Mouse (Mus musculus) stomach, embryonic 14.5 days (tissue): ENCODE measurements around the gene Gdi1. TPM values are rescaled to one million over a fixed set of nuclear protein-coding genes. Genes with fewer than 3 reads are reported as not detected.

Experiments used
- ATAC-seq: fragments of 200-750 bp; cut with Nextera tagmentation; 2 replicates; pipeline ENCODE4 v1.8.0; 2017; ENCODE audit warnings: low read depth, moderate TSS enrichment; ENCODE audit not compliant: insufficient number of reproducible peaks, insufficient read depth, low FRiP score
- H3K27ac ChIP-seq: fragments of 300-500 bp; sonication (generic); 2 replicates; pipeline ENCODE4 v1.5.1; 2014; ENCODE audit warnings: mild to moderate bottlenecking, low read length, moderate library complexity, mixed read lengths
- H3K27me3 ChIP-seq: fragments of 300-500 bp; sonication (generic); 2 replicates; pipeline ENCODE4 v1.6.1; 2014; ENCODE audit warnings: low read length, control low read depth, mixed read lengths; ENCODE audit not compliant: control insufficient read depth, insufficient read depth
- H3K36me3 ChIP-seq: fragments of 300-500 bp; sonication (generic); 2 replicates; pipeline ENCODE4 v1.6.1; 2014; ENCODE audit warnings: mild to moderate bottlenecking, control low read depth, low read length, moderate library complexity, mixed read lengths; ENCODE audit not compliant: control insufficient read depth, insufficient read depth
- H3K4me1 ChIP-seq: fragments of 300-500 bp; sonication (generic); 2 replicates; pipeline ENCODE4 v1.6.1; 2014; ENCODE audit warnings: low read length, control low read depth, mixed read lengths; ENCODE audit not compliant: control insufficient read depth, insufficient read depth
- H3K4me2 ChIP-seq: fragments of 300-500 bp; sonication (generic); replicated peaks from 2 replicates; pipeline ENCODE4 v1.6.1; 2014; ENCODE audit warnings: low read depth, low read length, control low read depth
- H3K4me3 ChIP-seq: fragments of 300-500 bp; sonication (generic); 2 replicates; pipeline ENCODE4 v1.5.1; 2014; ENCODE audit warnings: low read depth, low read length, control low read depth
- H3K9ac ChIP-seq: fragments of 300-500 bp; sonication (generic); replicated peaks from 2 replicates; pipeline ENCODE4 v1.6.1; 2014; ENCODE audit warnings: low read depth, mild to moderate bottlenecking, control low read depth, low read length, moderate library complexity, mixed read lengths
- H3K9me3 ChIP-seq: fragments of 300-500 bp; sonication (generic); 2 replicates; pipeline ENCODE4 v1.6.1; 2016; ENCODE audit warnings: low read depth, low read length, control low read depth; ENCODE audit not compliant: control insufficient read depth
- WGBS: fragments of 180-500 bp; shearing (Covaris S2); extraction: QIAGEN DNeasy Blood & Tissue Kit; methylation state at CpG from one replicate; pipeline ENCODE4 v1.1.7; 2014; 5-methylcytosine and 5-hydroxymethylcytosine counted together
- polyA plus RNA-seq: library from polyadenylated mRNA; unstranded; fragments of >200 nt; fragmentation: Nextera tagmentation; extraction: Ambion mirVana; gene quantifications from 2 replicates; pipeline ENCODE4 v1.2.1, GENCODE M21; 2014

Gdi1 gene
- polyA plus RNA-seq, 1 experiment from 2014 or later = 193 TPM

DNA sequence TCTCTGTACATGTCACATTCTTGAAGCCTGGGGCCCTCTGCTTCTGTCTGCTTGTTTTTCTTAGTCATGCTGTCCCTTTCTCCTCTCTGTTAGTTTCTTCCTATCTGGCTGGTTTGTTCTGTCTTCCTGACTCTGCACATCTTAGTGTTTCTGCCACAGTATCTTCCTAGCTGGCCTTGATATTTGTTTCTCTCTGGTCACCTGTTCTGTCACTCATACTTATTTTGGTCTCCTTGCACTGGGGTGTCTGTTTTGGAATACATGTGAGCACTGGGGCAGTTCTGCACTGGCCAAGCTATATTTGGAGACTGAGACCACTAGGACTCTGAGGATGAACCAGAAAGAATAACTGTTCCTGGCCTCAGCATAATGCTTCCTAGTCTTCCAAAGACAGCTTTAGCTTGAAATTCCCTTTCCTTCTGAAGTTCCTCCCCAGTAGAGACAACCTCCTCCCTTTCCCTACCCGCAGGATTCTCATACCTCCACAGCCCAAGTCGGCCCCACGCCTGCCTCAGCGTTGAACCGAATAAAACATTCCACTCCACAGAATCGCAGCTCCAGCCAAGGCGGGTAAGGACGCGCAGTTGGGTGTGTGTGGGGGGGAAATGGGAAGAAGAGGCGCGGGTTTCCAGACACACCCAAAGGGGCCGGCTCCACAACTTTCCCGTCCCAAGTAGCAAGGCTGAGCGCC lies 23.6 kb upstream of the Gdi1 start:
- peak overlapping the region; percentile 66 for H3K4me2 ChIP-seq
- 20% methylated on average over 14 of the region's 14 CpGs for WGBS

DNA sequence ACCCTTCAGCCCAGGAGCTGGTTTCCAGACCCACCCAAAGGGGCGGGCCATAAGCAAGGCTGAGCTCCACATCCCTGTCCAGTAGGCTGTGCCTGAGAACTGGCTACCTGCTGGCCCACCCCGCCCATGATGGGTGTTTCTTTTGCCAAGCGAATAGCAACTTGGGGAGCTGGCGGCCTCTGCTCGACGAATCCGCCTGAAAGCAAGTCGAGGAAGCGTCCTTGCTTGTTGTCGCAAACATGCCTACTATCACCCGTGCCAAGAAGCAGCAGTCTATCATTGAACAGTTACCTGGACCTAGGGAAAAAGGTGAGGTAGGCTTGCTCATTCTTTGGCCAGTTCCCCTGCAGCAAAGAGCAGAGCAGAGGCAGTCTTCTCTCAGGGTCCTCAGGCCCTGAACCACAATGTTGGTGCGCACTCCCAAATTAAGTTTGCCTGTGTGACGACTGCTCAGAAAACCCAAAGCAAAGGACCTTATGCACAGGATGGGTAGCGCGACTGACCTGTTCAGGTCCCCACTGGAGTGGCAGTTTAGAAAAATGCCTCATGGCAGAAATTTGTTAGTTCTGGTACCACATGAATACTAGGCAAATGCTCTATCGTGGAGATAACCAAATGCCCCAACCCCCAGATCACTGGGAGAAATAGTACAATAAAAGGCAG lies 22.9 kb upstream of the Gdi1 start, which contains the start of the genes Taz and Dnase1l1:
Gene Taz, plus strand, starts transcription at position 181 of the 663 bp plus-strand sequence.
Gene Dnase1l1, minus strand, starts transcription at position 606 of the 663 bp plus-strand sequence.
- WGBS = 14% methylated on average over 16 of the region's 16 CpGs
- ATAC-seq = peak; percentile 96
- Histone ChIP-seq H3K36me3 (peaks cover 5% of the 10 kb centered on the region; the same call in 1 of the 2 replicates), H3K27me3 (no peaks in the 10 kb centered on the region), H3K4me1 (peaks cover 2% of the 10 kb centered on the region; the same call in 1 of the 2 replicates), H3K27ac (peak within 1 kb of the TSS; percentile 89), H3K9me3 (no peaks in the 10 kb centered on the region), H3K4me2 (peak within 1 kb of the TSS; percentile 66), H3K9ac (peak within 1 kb of the TSS; percentile 58), H3K4me3 (peak within 1 kb of the TSS; percentile 50)

More for the DNA sequence above, 23.6 kb upstream of the Gdi1 start:
- H3K4me1 ChIP-seq = peaks cover 2% of the 10 kb centered on the region; the same call in 1 of the 2 replicates
- H3K27me3 ChIP-seq = no peaks in the 10 kb centered on the region
- peaks cover 3% of the 10 kb centered on the region; the same call in 1 of the 2 replicates for H3K36me3 ChIP-seq
- H3K9me3 ChIP-seq = no peaks in the 10 kb centered on the region
- peak overlapping the region; percentile 50 for H3K4me3 ChIP-seq
- H3K27ac ChIP-seq = peak overlapping the region; percentile 89; the same call in 1 of the 2 replicates
- peak overlapping the region; percentile 21; the same call in 1 of the 2 replicates for H3K9ac ChIP-seq
- ATAC-seq = no peak

DNA sequence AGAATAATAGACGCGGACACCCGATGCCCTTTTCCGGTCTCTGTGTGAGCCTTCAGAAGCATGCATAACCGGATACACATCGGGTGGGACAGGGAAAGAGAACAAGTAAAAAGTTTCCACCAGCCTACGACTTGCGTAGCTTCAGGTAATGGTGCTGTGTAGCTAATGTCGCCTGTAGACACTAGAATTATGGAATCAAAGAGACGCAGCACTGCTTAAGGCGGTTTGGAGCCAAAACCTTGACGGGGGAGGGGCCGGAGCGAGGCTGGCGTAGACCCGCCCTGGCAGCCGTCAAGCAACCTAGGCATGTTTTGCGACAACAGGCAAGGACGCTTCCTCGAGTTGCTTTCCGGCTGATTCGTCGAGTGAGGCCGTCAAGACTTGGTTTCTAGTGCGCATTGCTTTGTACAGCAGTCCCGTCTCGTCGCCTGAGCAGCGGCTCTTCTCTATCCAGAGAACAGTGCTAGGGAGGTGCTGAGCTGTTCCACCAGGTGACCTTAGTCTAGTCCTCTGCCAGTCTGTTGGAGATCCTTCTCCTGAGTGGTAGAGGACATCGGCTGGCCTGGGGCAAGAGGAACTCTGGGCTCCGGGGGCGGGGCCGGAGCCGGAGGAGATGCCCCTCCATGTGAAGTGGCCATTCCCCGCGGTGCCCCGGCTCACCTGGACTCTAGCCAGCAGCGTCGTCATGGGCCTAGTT lies 22.3 kb upstream of the Gdi1 start:
- peak overlapping the region; percentile 66 for H3K4me2 ChIP-seq
- H3K4me1 ChIP-seq = peaks cover 2% of the 10 kb centered on the region; the same call in 1 of the 2 replicates
- no peaks in the 10 kb centered on the region for H3K9me3 ChIP-seq
- ATAC-seq = peak; percentile 76; the same call in 1 of the 2 replicates
- H3K36me3 ChIP-seq = peaks cover 5% of the 10 kb centered on the region; the same call in 1 of the 2 replicates
- H3K4me3 ChIP-seq = peak overlapping the region; percentile 50
- H3K27me3 ChIP-seq = no peaks in the 10 kb centered on the region
- peak overlapping the region; percentile 89 for H3K27ac ChIP-seq
- peak overlapping the region; percentile 58 for H3K9ac ChIP-seq
- WGBS = 24% methylated on average over 39 of the region's 39 CpGs

DNA sequence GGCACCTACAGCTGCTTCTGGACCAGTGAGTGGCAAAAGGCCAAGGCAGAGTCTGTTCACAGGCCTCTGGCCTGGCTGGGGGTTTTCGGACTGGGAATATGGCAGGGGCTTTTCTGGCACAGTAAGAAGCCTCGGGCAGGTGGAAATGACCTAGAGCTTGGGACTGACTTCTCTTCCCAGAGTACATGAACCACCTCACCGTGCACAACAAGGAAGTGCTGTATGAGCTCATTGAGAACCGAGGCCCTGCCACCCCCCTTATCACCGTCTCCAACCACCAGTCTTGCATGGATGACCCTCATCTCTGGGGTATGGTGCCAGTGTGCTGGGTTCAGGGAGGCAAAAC lies 21.7 kb upstream of the Gdi1 start:
- H3K9ac ChIP-seq = peak overlapping the region; percentile 58
- 49% methylated on average over 5 of the region's 5 CpGs for WGBS
- peak overlapping the region; percentile 63; the same call in 1 of the 2 replicates for H3K27ac ChIP-seq
- H3K4me2 ChIP-seq = peak overlapping the region; percentile 50
- peaks cover 2% of the 10 kb centered on the region; the same call in 1 of the 2 replicates for H3K4me1 ChIP-seq
- ATAC-seq = no peak
- H3K4me3 ChIP-seq = peak overlapping the region; percentile 50
- H3K27me3 ChIP-seq = no peaks in the 10 kb centered on the region
- H3K36me3 ChIP-seq = peaks cover 5% of the 10 kb centered on the region; the same call in 1 of the 2 replicates
- H3K9me3 ChIP-seq = no peaks in the 10 kb centered on the region

DNA sequence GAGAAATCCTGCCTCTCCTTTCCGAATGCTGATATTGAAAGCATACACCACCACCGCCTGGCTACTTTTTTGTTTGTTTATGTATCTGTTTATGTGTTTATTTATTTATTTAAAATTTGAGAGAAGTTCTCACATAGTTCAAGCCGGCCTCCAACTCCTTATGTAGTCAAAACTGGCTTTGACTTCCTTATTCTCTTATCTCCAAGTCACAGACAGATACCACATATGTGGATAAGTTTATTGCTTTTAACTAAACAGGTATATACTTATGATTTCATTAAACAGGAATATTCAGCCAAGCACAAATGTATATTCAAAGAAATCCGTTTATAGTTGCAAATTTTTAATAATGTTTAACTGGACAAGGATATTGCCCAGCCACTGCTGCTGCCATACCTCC lies 11.4 kb upstream of the Gdi1 start:
- ATAC-seq = no peak
- Histone ChIP-seq H3K4me2 (no peak overlapping the region), H3K27ac (no peak overlapping the region), H3K36me3 (no peaks in the 10 kb centered on the region), H3K4me3 (no peak overlapping the region), H3K9me3 (no peaks in the 10 kb centered on the region), H3K4me1 (no peaks in the 10 kb centered on the region), H3K27me3 (no peaks in the 10 kb centered on the region), H3K9ac (no peak overlapping the region)
- 68% methylated on average over 4 of the region's 4 CpGs for WGBS

DNA sequence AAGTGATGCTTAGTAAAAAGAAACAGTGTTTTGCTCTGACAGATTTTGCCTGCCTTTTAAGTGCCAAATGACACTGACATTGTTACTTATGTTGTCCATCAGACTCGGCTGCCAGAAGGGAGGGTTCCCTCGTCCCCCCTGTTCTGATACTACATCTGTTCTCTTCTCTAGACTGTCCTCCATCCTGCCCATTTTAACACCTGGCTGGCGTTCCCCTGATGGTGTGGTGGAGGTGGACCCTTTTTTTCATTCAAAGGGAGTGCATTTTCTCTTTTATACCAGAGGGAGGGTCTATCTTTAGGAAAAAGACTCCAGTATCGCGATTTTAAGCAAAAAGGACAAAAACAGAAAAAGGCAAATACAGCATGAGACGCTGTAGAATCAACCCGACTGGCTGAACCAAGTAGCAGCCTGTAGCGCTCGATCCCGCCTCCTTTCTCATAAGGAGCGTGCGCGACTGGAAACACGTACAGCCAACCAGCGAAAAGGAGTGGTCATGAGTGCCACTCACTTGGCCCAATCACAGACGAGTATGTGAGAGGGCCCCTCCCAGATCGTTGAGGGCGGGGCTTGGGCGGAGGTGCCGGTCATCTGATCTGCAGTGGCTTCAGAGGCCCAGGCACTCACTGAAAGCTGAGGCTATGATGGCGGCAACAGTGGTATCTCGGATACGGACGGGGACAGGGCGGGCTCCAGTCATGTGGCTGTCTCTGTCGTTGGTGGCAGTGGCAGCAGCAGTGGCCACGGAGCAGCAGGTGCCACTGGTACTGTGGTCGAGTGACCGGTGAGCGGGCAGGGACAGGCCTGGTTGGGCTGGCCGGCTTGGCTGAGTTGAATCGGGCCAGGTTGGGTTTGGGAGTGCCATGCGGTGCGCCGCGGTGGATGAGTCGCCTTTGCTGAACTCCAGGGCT lies 8.0 kb upstream of the Gdi1 start, which contains the start of gene Atp6ap1:
Gene Atp6ap1, plus strand, starts transcription at position 560 of the 911 bp plus-strand sequence.
- Histone ChIP-seq H3K4me3 (peak within 1 kb of the TSS; percentile 54), H3K9ac (peak within 1 kb of the TSS; percentile 58), H3K36me3 (peaks cover 2% of the 10 kb centered on the region; the same call in 1 of the 2 replicates), H3K4me2 (peak within 1 kb of the TSS; percentile 58), H3K9me3 (no peaks in the 10 kb centered on the region), H3K4me1 (no peaks in the 10 kb centered on the region), H3K27me3 (no peaks in the 10 kb centered on the region), H3K27ac (no peak within 1 kb of the TSS)
- WGBS = 23% methylated on average over 37 of the region's 37 CpGs
- peak; percentile 99 for ATAC-seq

DNA sequence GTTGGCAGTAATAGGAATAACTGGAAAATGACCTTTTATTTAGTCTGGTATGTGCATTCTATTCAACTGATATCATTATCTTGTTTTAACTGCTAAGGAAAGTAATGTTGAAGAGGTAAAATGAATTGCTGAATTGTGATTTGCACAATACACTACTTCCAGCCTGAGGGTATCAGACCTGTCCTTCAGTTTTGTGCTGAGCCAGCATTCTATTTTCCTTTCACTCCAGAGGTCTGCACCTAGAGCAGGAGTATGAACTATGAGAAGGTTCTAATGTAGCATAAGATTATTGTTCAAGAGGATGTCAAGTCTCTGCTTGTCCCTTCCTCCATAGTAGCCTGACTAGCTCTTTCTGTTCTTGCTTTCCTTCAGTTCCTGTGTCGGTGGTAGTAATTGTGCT lies 6.5 kb upstream of the Gdi1 start:
- ATAC-seq = no peak
- 72% methylated on average over 1 of the region's 1 CpGs for WGBS
- no peaks in the 10 kb centered on the region for H3K9me3 ChIP-seq
- no peak overlapping the region for H3K27ac ChIP-seq
- H3K9ac ChIP-seq = no peak overlapping the region
- H3K27me3 ChIP-seq = no peaks in the 10 kb centered on the region
- H3K36me3 ChIP-seq = peaks cover 4% of the 10 kb centered on the region; the same call in 1 of the 2 replicates
- no peak overlapping the region for H3K4me3 ChIP-seq
- H3K4me1 ChIP-seq = no peaks in the 10 kb centered on the region
- no peak overlapping the region for H3K4me2 ChIP-seq
